Mouse (Mus musculus) spleen, adult 18-20 months (tissue): Measurements from ENCODE around the gene Acsf3.

Experiments used
- DNase-seq, 2 experiments: peaks; one replicate each; pipeline ENCODE4 v3.0.0; 2022; ENCODE audit warnings: mixed read lengths in 2 of 2

The Acsf3 gene

GRCm38 (mm10) chr8:122811870-122812494 is 36.7 kb downstream of the Acsf3 start:
- DNase-seq: no peak

- no peak for DNase-seq
Measured at GRCm38 (mm10) chr8:122812610-122813250, 37.4 kb downstream of the Acsf3 start.

- no peak for DNase-seq
Measured at GRCm38 (mm10) chr8:122814608-122815007, 39.3 kb downstream of the Acsf3 start.

GRCm38 (mm10) chr8:122816965-122817364 is 41.7 kb downstream of the Acsf3 start:
- DNase-seq: no peak

GRCm38 (mm10) chr8:122817724-122818496 is 42.6 kb downstream of the Acsf3 start:
- DNase-seq: no peak

- no peak for DNase-seq
Measured at GRCm38 (mm10) chr8:122819776-122820175, 44.5 kb downstream of the Acsf3 start.

- DNase-seq: no peak
Measured at GRCm38 (mm10) chr8:122824571-122824970, 49.3 kb downstream of the Acsf3 start.

GRCm38 (mm10) chr8:122824986-122825385 is 49.7 kb downstream of the Acsf3 start:
- no peak for DNase-seq

GRCm38 (mm10) chr8:122825408-122825807 is 50.1 kb downstream of the Acsf3 start:
- no peak for DNase-seq

- no peak for DNase-seq
Measured at GRCm38 (mm10) chr8:122829396-122829795, 54.1 kb downstream of the Acsf3 start.

- DNase-seq: peak; percentile 82 to 97
Measured at GRCm38 (mm10) chr8:122830349-122831061, 55.2 kb downstream of the Acsf3 start.

GRCm38 (mm10) chr8:122834416-122834815 is 59.1 kb downstream of the Acsf3 start:
- no peak for DNase-seq

GRCm38 (mm10) chr8:122834971-122835370 is 59.7 kb downstream of the Acsf3 start:
- peak; percentile 64 to 80 for DNase-seq

GRCm38 (mm10) chr8:122836199-122836598 is 60.9 kb downstream of the Acsf3 start:
- no peak for DNase-seq

- DNase-seq: no peak
Measured at GRCm38 (mm10) chr8:122836696-122837095, 61.4 kb downstream of the Acsf3 start.

GRCm38 (mm10) chr8:122844161-122844560 is 68.9 kb downstream of the Acsf3 start:
- no peak for DNase-seq

GRCm38 (mm10) chr8:122845662-122846061 is 70.4 kb downstream of the Acsf3 start:
- DNase-seq: no peak

- no peak for DNase-seq
Measured at GRCm38 (mm10) chr8:122847829-122848561, 72.7 kb downstream of the Acsf3 start, which contains the start of gene Cdh15. TSS of gene Cdh15 (plus strand) at chr8:122847966.

GRCm38 (mm10) chr8:122849152-122849910 is 74.0 kb downstream of the Acsf3 start:
- no peak for DNase-seq

- DNase-seq: no peak
Measured at GRCm38 (mm10) chr8:122850641-122851240, 75.5 kb downstream of the Acsf3 start.
